ENCODE assay signal across 24 mouse cellular contexts in genomic region chr15:27132761-27133160, GRCm38 (mm10).
A peak's percentile ranks its signal among the peaks of the same experiment; 100 is the strongest.
DNase-seq lines count a peak whose midpoint lies in the region; ATAC-seq and TF ChIP-seq lines count a peak whose summit lies in the region.
"Had no signal": no experiment of that assay in that cellular context is flagged by ENCODE, and none has a peak within 500 bp of the region (broad histone marks: within the 10 kb centered on the region; RNA-seq: fewer than 3 reads in every experiment).

No protein-coding gene starts in this region.

- TF ChIP-seq CTCF in ES-Bruce4 (IDR thresholded peaks at IDR 0.05; ENCODE audit: low read depth, low read length), result no peak

- no peak for TF ChIP-seq EP300 in ES-Bruce4 (IDR thresholded peaks at IDR 0.05; ENCODE audit: insufficient read depth, low read depth, low read length)

- H3K27ac ChIP-seq in ES-Bruce4 (ENCODE audit: insufficient read depth, low read length), result peak overlapping the region; percentile 75
- H3K27ac ChIP-seq in ES-E14 (ENCODE audit: insufficient read depth, low read depth, low read length, poor library complexity, severe bottlenecking), result no peak overlapping the region; the same call in 1 of the 2 replicates
- H3K27ac ChIP-seq: embryonic facial prominence, embryonic 13.5 days; embryonic facial prominence, embryonic 15.5 days; forebrain, embryonic 10.5 days; forebrain, embryonic 12.5 days had no signal

- ATAC-seq in frontal cortex, adult (ENCODE audit: low TSS enrichment), result no peak
- ATAC-seq: CD4-positive, CD25-positive, alpha-beta regulatory T cell, adult 4 months; forebrain, embryonic 14.5 days; forebrain, embryonic 16.5 days had no signal

- H3K9ac ChIP-seq in ES-Bruce4 (ENCODE audit: low read depth, poor library complexity, severe bottlenecking), result no peak overlapping the region
- no peak overlapping the region for H3K9ac ChIP-seq in ES-E14 (ENCODE audit: insufficient read depth, low read depth, low read length, poor library complexity, severe bottlenecking)
- H3K9ac ChIP-seq: embryonic facial prominence, embryonic 13.5 days; embryonic facial prominence, embryonic 15.5 days; forebrain, embryonic 12.5 days had no signal

- DNase-seq in ES-E14 (ENCODE audit: low read depth, low spot score), result peak; percentile 46
- DNase-seq in ZHBTc4 (ENCODE audit: low read depth, low spot score), result peak; percentile 85
- DNase-seq in layer of hippocampus, adult 11-12 months (ENCODE audit: low spot score), result no peak
- DNase-seq: adrenal gland, adult 8-10 months; adrenal gland, postnatal 14 days; adrenal gland, postnatal 36 days; B cell, adult 2 months; cerebellum, adult 11-12 months; cerebellum, adult 8-10 months; cerebellum, adult 9-11 months; cerebellum, postnatal 14 days; cerebellum, postnatal 36 days; embryo, embryonic 11 days had no signal

- H3K4me3 ChIP-seq in ES-Bruce4 (ENCODE audit: low read depth, low read length), result no peak overlapping the region
- no peak overlapping the region for H3K4me3 ChIP-seq in ES-E14 (ENCODE audit: insufficient read depth in 1 of 2, low read depth in 1 of 2, low read length in 2 of 2, poor library complexity in 1 of 2, severe bottlenecking in 1 of 2)
- H3K4me3 ChIP-seq: embryonic facial prominence, embryonic 13.5 days; embryonic facial prominence, embryonic 15.5 days; erythroblast, embryonic 14.5 days; forebrain, embryonic 10.5 days; forebrain, embryonic 12.5 days had no signal

- H3K27me3 ChIP-seq in ES-Bruce4 (ENCODE audit: control insufficient read depth, insufficient read depth, low read length, poor library complexity, severe bottlenecking), result no peaks in the 10 kb centered on the region; the same call in 1 of the 2 replicates
- H3K27me3 ChIP-seq: CH12.LX; embryonic facial prominence, embryonic 13.5 days; embryonic facial prominence, embryonic 15.5 days; forebrain, embryonic 12.5 days had no signal

- H3K36me3 ChIP-seq in ES-Bruce4 (ENCODE audit: control insufficient read depth, insufficient read depth, low read length, poor library complexity, severe bottlenecking) (no peaks in the 10 kb centered on the region), ES-E14 (ENCODE audit: control insufficient read depth, insufficient read depth, low read length, poor library complexity, severe bottlenecking) (no peaks in the 10 kb centered on the region)
- H3K36me3 ChIP-seq: embryonic facial prominence, embryonic 13.5 days; embryonic facial prominence, embryonic 15.5 days; forebrain, embryonic 10.5 days; forebrain, embryonic 12.5 days had no signal

- H3K9me3 ChIP-seq in ES-Bruce4 (replicated peaks; ENCODE audit: control insufficient read depth, insufficient read depth, low read length, poor library complexity, severe bottlenecking) (peaks cover 7% of the 10 kb centered on the region; the same call in 1 of the 2 replicates), ES-E14 (ENCODE audit: control insufficient read depth, insufficient read depth, low read depth, low read length) (no peaks in the 10 kb centered on the region)
- H3K9me3 ChIP-seq: embryonic facial prominence, embryonic 13.5 days; embryonic facial prominence, embryonic 15.5 days; forebrain, embryonic 10.5 days; forebrain, embryonic 12.5 days had no signal

- in situ Hi-C loops in ES-E14 (cut with MboI; ENCODE audit: low sequenced_read_pairs in 2 of 2, unreplicated experiment in 2 of 2), result no loop called here

- no peak for TF ChIP-seq POLR2A in ES-Bruce4 (IDR thresholded peaks at IDR 0.05; ENCODE audit: insufficient read depth, low read length)

- H3K4me1 ChIP-seq in ES-Bruce4 (ENCODE audit: control insufficient read depth, insufficient read depth, low read length) (no peaks in the 10 kb centered on the region), ES-E14 (ENCODE audit: control insufficient read depth in 2 of 2, insufficient read depth in 2 of 2, low read length in 2 of 2, poor library complexity in 1 of 2) (peaks cover 2% of the 10 kb centered on the region in 2 experiments; a peak in 2 of 4 replicates)
- H3K4me1 ChIP-seq: embryonic facial prominence, embryonic 13.5 days; embryonic facial prominence, embryonic 15.5 days; forebrain, embryonic 12.5 days had no signal

TF ChIP-seq in ES-E14, 5 proteins besides CTCF, POLR2A, EP300 and RAD21:
- TF ChIP-seq ZNF384 (IDR thresholded peaks at IDR 0.05; ENCODE audit: low read depth, low read length), result no peak
- no peak for TF ChIP-seq HCFC1 (IDR thresholded peaks at IDR 0.05; ENCODE audit: borderline replicate concordance, insufficient read depth, low read length)
- TF ChIP-seq MAFK (IDR thresholded peaks at IDR 0.05; ENCODE audit: insufficient read depth, low read depth, low read length), result no peak
- TF ChIP-seq ZC3H11A (IDR thresholded peaks at IDR 0.05; ENCODE audit: borderline replicate concordance, low read depth, low read length), result no peak
- TF ChIP-seq CHD2 (IDR thresholded peaks at IDR 0.05; ENCODE audit: low read depth, low read length), result no peak
